ENCODE assay signal across 8 mouse cellular contexts in genomic region chr12:64964560-64964959, GRCm38 (mm10). TPM values are rescaled to one million over a fixed set of nuclear protein-coding genes. Genes with fewer than 3 reads are reported as not detected.
DNase-seq lines count a peak whose midpoint lies in the region; ATAC-seq and TF ChIP-seq lines count a peak whose summit lies in the region.

No protein-coding gene starts in this region.

- peak overlapping the region; percentile 1 for H3K9ac ChIP-seq in neural tube, embryonic 11.5 days (ENCODE audit: low read length)
- peak overlapping the region; percentile 59 for H3K9ac ChIP-seq in limb, embryonic 14.5 days (ENCODE audit: low read depth, low read length, severe bottlenecking)
- peak overlapping the region; percentile 76 for H3K9ac ChIP-seq in stomach, embryonic 16.5 days (ENCODE audit: low read length)

- H3K27ac ChIP-seq in neural tube, embryonic 11.5 days (ENCODE audit: low read depth, low read length), result no peak overlapping the region
- no peak overlapping the region for H3K27ac ChIP-seq in limb, embryonic 14.5 days (replicated peaks; ENCODE audit: low read depth, low read length)
- H3K27ac ChIP-seq in stomach, embryonic 16.5 days (ENCODE audit: low read length), result peak overlapping the region; percentile 69; the same call in 1 of the 2 replicates

- no peaks in the 10 kb centered on the region for H3K9me3 ChIP-seq in neural tube, embryonic 11.5 days (ENCODE audit: control insufficient read depth, low read length)
- no peaks in the 10 kb centered on the region for H3K9me3 ChIP-seq in limb, embryonic 14.5 days (ENCODE audit: control insufficient read depth, low read length)
- H3K9me3 ChIP-seq in stomach, embryonic 16.5 days (replicated peaks; ENCODE audit: control insufficient read depth, low read length), result no peaks in the 10 kb centered on the region

- peak; percentile 38 for DNase-seq in cerebellum, adult 9-10 months
- DNase-seq in cerebellum, adult 11-12 months, result no peak
- no peak for DNase-seq in neural tube, embryonic 11.5 days (ENCODE audit: low spot score)
- no peak for DNase-seq in neural tube, embryonic 10.5 days (ENCODE audit: extremely low spot score, low spot score)
- DNase-seq in limb, embryonic 14.5 days (ENCODE audit: low spot score), result no peak
- no peak for DNase-seq in left cerebral cortex, adult 18-20 months (ENCODE audit: low spot score in 2 of 2)
- DNase-seq in adrenal gland, postnatal 10 days, result no peak

- H3K36me3 ChIP-seq in neural tube, embryonic 11.5 days (ENCODE audit: control insufficient read depth, insufficient read depth, low read length), result no peaks in the 10 kb centered on the region
- H3K36me3 ChIP-seq in limb, embryonic 14.5 days (ENCODE audit: control insufficient read depth, insufficient read depth, low read length), result no peaks in the 10 kb centered on the region
- H3K36me3 ChIP-seq in stomach, embryonic 16.5 days (ENCODE audit: control insufficient read depth, insufficient read depth, low read length), result no peaks in the 10 kb centered on the region

- H3K4me1 ChIP-seq in neural tube, embryonic 11.5 days (ENCODE audit: control insufficient read depth, insufficient read depth, low read length), result peaks cover 9% of the 10 kb centered on the region
- H3K4me1 ChIP-seq in limb, embryonic 14.5 days (ENCODE audit: control insufficient read depth, insufficient read depth, low read length), result peaks cover 11% of the 10 kb centered on the region; the same call in 1 of the 2 replicates
- H3K4me1 ChIP-seq in stomach, embryonic 16.5 days (ENCODE audit: control insufficient read depth, insufficient read depth, low read length), result peaks cover 16% of the 10 kb centered on the region

- TF ChIP-seq POLR2A in limb, embryonic 14.5 days (IDR thresholded peaks at IDR 0.05; ENCODE audit: borderline replicate concordance, extremely low read depth, insufficient read depth, insufficient read length), result no peak

- H3K4me3 ChIP-seq in neural tube, embryonic 11.5 days (ENCODE audit: low read depth, low read length), result peak overlapping the region; percentile 92
- H3K4me3 ChIP-seq in limb, embryonic 14.5 days (replicated peaks; ENCODE audit: low read length), result peak overlapping the region; percentile 62
- peak overlapping the region; percentile 98 for H3K4me3 ChIP-seq in stomach, embryonic 16.5 days (replicated peaks; ENCODE audit: low read length)

- 26% methylated on average over 4 of the region's 4 CpGs for WGBS in neural tube, embryonic 11.5 days
- 24% methylated on average over 4 of the region's 4 CpGs for WGBS in limb, embryonic 14.5 days
- WGBS in stomach, embryonic 16.5 days, result 14% methylated on average over 4 of the region's 4 CpGs

- peak overlapping the region; percentile 57 for H3K4me2 ChIP-seq in neural tube, embryonic 11.5 days (ENCODE audit: low read depth)
- peak overlapping the region; percentile 88 for H3K4me2 ChIP-seq in limb, embryonic 14.5 days (replicated peaks; ENCODE audit: low read depth, low read length, severe bottlenecking)
- peak overlapping the region; percentile 94 for H3K4me2 ChIP-seq in stomach, embryonic 16.5 days (ENCODE audit: low read depth, low read length)

- no peak for ATAC-seq in neural tube, embryonic 11.5 days (ENCODE audit: insufficient read depth, low FRiP score, low TSS enrichment)
- no peak for ATAC-seq in limb, embryonic 14.5 days (ENCODE audit: low FRiP score, low read depth)
- ATAC-seq in stomach, embryonic 16.5 days (ENCODE audit: insufficient read depth, low FRiP score), result no peak

- no peaks in the 10 kb centered on the region for H3K27me3 ChIP-seq in neural tube, embryonic 11.5 days (ENCODE audit: control insufficient read depth, insufficient read depth, low read length)
- no peaks in the 10 kb centered on the region for H3K27me3 ChIP-seq in limb, embryonic 14.5 days (ENCODE audit: control insufficient read depth, insufficient read depth, low read length)
- H3K27me3 ChIP-seq in stomach, embryonic 16.5 days (ENCODE audit: control insufficient read depth, insufficient read depth, low read length), result no peaks in the 10 kb centered on the region

RNA-seq across cellular contexts. Expression of gene Klhl28, which starts 0.8 kb away (rescaled TPM):
- polyA plus RNA-seq in neural tube, embryonic 11.5 days (2014; fragmentation: Nextera tagmentation; extraction: Ambion mirVana), result 20.6 and 20.7 TPM in 2 replicates
- 7.5 and 7.7 TPM in 2 replicates for polyA plus RNA-seq in limb, embryonic 14.5 days (2012; rRNA removed)
- polyA plus RNA-seq in limb, embryonic 14.5 days (2014; fragmentation: Nextera tagmentation; extraction: Ambion mirVana), result 16.6 and 19.5 TPM in 2 replicates
- polyA plus RNA-seq in stomach, embryonic 16.5 days (2015; fragmentation: Nextera tagmentation; extraction: Ambion mirVana), result 10.3 and 11.5 TPM in 2 replicates
- total RNA-seq in left cerebral cortex, adult 18-20 months (2021), result 10 to 100 TPM; 24.5 to 26.6 TPM
- total RNA-seq in adrenal gland, postnatal 10 days (2021), result 10 to 100 TPM; 11.2 to 13.3 TPM

RNA-seq across cellular contexts. Expression of gene Togaram1, which starts 1.0 kb away (rescaled TPM):
- polyA plus RNA-seq in neural tube, embryonic 11.5 days (2014; fragmentation: Nextera tagmentation; extraction: Ambion mirVana), result 24.1 and 26.7 TPM in 2 replicates
- 15.4 and 16.8 TPM in 2 replicates for polyA plus RNA-seq in limb, embryonic 14.5 days (2012; rRNA removed)
- 31.1 and 31.9 TPM in 2 replicates for polyA plus RNA-seq in limb, embryonic 14.5 days (2014; fragmentation: Nextera tagmentation; extraction: Ambion mirVana)
- polyA plus RNA-seq in stomach, embryonic 16.5 days (2015; fragmentation: Nextera tagmentation; extraction: Ambion mirVana), result 27.3 and 31.9 TPM in 2 replicates
- 10 to 100 TPM; 54.3 to 57.4 TPM for total RNA-seq in left cerebral cortex, adult 18-20 months (2021)
- total RNA-seq in adrenal gland, postnatal 10 days (2021), result 10 to 100 TPM; 23.0 to 28.4 TPM

RNA-seq across cellular contexts. Expression of gene Gm527, which starts 46.9 kb away (rescaled TPM):
- 2.5 and 4.7 TPM in 2 replicates for polyA plus RNA-seq in neural tube, embryonic 11.5 days (2014; fragmentation: Nextera tagmentation; extraction: Ambion mirVana)
- polyA plus RNA-seq in limb, embryonic 14.5 days (2012; rRNA removed), result 7.2 and 7.3 TPM in 2 replicates
- 5.5 and 5.9 TPM in 2 replicates for polyA plus RNA-seq in limb, embryonic 14.5 days (2014; fragmentation: Nextera tagmentation; extraction: Ambion mirVana)
- polyA plus RNA-seq in stomach, embryonic 16.5 days (2015; fragmentation: Nextera tagmentation; extraction: Ambion mirVana), result 0.93 and 1.3 TPM in 2 replicates
- total RNA-seq in left cerebral cortex, adult 18-20 months (2021), result 10 to 100 TPM; 17.3 to 18.6 TPM
- total RNA-seq in adrenal gland, postnatal 10 days (2021), result 1 to 10 TPM; 5.1 to 5.8 TPM

Comparison
In these comparisons a context has a peak if more than half of its experiments do, and no peak if none do; other contexts are left out.
1. H3K9ac ChIP-seq: peak in every context shown above with its lines; median percentile 76 in stomach, embryonic 16.5 days; 59 in limb, embryonic 14.5 days; 1 in neural tube, embryonic 11.5 days.